Mouse (Mus musculus) ovary, postnatal 10 days (tissue): ENCODE data around the gene Hrh1.

Source experiments
- DNase-seq: peaks from one replicate; pipeline ENCODE4 v3.0.0; 2022; ENCODE audit warnings: low spot score

Hrh1 gene

DNA sequence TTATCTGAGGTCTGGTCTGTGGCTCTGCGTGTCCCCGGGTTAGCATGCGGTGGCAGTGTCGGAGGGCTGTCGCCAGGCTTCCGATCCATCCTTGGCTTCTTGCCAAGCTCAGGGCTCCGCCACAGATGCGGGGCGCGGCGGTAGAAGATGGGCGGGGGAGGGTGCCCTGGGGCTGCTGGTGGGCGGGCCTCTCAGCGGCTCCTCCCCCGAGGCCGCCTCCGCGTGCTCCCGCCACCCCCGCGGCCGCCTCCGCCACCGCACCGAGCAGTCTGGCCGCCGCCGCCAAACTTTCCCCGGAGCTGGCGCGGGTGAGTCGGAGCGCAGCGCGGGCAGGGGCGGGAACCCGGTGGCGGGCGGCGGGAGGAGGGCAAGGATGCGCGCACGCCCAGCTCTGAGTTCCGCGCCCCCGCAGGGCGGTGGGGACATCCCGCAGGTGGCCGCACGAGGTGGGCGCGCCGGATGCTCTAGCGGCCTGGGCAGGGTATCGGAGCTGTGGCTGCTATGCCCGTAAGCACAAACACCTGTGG, at the start of gene Hrh1:
TSS of gene Hrh1 (plus strand) at position 246 of the 527 bp plus-strand sequence.
- DNase-seq: no peak

DNA sequence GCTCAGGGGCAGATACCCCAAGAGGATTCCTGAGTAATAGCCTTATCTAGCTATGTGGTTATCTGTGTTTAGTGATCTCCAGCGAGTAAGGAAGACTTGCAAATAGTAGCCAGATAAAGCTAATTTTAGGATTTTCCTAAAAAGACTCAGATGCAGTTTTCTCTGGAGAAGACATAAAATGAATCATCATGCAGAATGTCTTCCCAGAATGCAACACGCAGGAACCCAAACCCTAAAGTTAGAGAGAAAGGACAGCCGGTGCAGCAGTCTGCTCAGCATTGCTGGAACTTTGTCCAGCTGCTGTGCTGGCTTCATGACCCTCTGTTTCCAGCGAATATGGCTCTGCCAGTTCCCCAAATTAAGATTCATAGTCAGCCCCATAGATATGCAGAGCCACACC, 43.1 kb upstream of the Hrh1 start:
- DNase-seq: no peak

DNA sequence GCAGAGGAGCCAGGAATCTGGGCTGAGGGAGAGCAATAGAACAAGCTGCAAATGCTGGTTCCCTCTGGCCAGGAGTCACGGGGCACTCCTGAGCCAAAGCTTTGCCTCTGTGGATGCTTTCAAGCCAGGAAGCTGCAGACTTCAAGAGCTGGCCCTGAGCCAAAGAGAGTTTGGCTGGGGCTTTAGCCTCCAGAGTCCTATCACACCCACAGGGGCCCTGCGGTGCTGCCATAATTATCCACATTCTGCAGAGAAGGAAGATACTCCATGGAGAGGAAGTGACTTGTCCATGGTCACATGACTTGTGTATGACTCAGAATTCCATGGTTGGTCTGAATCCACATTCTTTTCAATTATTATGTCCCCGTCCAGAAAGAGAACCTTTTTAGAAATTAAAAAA, 39.6 kb upstream of the Hrh1 start:
- DNase-seq: no peak

DNA sequence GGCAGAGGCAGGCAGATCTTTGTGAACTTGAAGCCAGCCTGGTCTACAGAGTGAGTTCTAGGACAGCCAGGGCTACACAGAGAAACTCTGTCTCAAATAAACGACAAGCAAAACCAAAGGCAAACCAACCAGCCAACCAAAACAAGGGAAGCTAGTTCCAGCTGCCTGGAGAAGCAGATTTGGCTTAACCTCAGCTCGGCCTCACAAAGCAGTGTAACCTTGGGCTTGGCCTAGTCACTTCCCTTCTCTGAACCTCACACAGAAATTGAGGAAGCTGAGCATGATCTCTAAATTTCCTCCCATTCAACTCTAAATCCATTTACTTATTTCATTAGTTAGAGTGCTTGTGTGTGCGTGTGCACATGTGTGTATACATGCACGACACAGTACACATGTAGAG, 35.4 kb upstream of the Hrh1 start:
- no peak for DNase-seq

DNA sequence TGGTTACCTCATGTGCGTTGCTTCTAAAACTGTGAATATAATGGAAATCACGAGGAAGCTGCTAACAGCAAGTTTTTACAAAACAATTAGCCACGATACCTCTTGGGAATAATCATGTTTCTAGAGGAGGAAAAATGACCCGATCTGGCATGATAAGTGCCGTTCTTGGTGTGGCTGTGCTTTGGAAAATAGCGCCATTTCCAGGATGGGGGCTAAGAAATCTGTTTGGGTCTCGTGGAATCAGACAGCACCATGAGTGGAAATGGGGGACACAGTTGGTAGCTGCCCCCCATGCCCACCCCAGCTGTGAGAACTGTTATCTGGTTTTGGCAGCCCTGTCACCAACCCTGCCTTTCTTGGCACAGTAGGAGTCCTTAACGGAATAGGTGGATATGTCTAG, 34.0 kb upstream of the Hrh1 start:
- DNase-seq: no peak

DNA sequence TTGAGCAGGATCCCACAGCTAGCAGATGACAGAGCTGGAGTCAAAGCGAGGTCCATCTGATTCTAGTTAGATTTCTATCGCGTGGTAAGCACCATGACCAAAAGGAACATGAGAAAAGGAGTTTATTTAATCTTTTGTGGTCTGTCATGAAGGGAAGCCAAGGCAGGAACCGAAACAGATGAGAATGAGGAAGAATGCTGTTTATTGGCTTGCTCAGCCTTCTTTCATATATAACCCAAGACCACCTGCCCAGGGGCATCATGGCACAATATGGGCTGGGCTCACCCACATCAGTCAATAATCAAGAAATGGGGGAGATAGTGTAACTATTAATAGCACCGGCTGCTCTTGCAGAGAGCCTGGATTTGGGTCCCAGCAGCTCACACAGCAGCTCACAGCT, 33.0 kb upstream of the Hrh1 start:
- no peak for DNase-seq

DNA sequence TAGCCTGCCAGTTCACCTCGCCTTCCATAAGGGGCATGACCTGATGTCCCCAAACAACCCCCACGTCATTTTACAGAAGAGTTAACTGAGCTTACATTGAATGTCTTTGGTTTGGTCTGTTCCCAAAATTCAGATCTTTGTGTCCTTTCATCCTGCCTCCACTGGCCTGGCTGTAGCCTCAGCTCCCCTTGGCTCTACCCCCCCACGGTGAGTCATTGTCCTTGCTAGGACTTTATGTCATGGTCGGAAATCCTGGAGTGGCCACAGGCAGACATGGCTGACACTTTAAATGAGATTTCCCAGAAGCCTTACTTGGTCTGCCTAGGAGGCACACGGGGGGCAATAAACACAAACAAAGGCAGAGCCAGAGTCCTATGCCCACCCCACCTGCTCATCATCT, 31.5 kb upstream of the Hrh1 start:
- DNase-seq: no peak

DNA sequence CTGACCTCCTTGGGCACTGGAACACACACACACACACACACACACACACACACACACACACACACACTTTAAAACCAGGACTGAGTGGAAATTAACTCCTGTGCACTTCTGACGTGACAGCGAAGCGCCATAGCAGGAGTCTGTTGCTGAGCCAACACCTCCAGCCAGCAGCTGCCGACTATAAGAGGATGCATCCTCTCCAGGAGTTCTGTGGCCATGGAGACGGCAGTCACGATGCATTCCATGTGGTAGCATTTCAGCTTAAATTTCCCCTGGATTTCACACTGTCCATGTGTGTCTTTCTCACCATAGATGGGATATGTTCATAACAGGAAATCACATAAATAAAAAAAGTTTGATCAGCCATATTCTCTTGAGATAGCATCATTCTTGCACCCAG, 30.1 kb upstream of the Hrh1 start:
- DNase-seq: no peak

DNA sequence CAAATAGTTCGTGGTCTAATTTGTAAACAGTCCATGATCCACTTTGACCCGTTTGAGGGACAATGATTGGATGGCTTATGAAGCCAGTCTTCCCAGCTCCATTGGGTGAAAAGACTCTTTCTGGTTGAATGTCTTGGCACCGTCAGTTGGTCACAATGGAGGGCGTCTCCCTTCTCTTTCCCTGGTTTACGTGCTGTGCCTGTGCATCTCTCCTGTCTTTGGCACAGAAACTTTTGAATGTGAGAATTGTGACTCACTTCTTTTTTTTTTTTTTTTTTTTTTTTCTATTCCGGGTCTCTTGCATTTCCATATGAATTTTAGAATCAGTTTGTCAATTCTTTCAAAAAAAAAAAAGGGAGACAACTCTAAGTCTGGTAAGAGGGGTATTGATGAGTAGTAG, 29.5 kb upstream of the Hrh1 start:
- DNase-seq: no peak

DNA sequence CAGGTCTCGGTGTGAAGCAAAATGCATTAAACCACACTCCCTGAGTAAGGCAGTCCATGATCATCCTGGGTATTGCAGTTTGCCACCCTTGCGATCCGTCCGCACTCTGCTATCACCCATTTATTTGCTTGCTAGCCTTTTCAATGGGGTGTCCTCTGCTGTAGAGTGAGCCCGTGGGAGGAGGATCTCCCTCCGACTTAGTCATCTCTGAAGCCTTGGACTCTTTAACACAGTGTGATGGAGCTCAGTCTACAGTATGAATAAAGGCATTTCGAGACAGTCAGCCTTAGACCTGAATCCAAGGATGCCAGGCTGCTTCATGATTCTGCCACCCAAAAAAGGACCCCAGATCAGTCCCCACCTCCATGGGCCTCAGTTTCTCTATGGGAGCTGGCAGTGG, 25.0 kb upstream of the Hrh1 start:
- no peak for DNase-seq

DNA sequence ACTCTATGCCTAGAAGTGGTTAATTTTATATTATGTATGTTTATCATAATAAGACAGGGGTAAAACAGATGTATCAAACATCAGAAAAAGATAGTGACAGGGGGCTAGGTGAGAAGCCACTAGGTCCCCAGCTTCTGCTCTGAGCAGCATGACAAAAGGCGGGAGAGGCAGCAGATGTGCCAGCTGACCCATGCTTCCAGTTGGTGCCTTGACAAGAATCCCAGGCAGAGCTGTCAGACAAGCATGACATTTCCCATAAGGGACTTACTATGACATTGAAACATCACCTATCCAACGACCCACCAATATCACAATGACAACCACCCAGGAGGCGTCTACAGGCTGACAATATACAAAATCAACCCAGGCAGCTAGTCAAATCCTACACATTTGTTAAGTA, 16.9 kb upstream of the Hrh1 start:
- DNase-seq: no peak

DNA sequence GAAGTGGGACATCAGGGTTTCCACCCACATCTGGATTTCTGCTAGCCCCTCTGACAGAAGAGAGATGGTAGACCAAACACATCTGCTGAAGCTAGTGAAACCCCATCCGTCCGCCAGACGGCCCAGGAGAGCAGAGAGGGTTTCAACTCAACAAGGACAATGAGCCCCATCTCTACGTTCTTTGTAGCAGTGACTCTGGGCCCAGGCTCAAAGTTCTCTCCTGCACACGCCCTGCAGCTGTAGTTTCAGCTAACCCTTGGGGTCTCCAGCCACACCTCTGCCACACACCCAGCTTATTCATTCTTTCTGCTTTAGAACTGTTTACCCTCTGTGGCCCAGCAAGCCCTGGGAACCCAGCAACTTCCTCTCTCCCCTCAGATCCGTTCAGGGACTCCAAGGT, 10.4 kb upstream of the Hrh1 start:
- no peak for DNase-seq

DNA sequence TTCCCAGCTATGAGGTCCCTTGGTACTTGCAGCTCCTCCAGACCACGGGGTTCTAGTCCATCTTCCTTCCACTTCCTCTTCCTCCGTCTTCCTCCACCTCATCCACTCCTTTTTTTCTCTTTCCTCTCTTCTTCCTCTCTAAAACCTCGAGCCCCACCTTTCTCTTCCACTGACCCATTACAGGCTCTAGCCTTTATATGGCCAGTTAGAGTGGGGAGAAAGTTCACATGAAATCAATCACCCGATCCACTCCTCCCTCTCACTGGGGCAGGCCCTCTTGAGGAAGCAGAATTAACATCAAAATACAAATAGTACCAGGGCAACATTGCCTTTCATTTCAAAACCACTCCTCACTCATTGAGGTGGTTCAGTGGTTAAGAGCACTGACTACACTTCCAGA, 9.9 kb upstream of the Hrh1 start:
- DNase-seq: no peak

DNA sequence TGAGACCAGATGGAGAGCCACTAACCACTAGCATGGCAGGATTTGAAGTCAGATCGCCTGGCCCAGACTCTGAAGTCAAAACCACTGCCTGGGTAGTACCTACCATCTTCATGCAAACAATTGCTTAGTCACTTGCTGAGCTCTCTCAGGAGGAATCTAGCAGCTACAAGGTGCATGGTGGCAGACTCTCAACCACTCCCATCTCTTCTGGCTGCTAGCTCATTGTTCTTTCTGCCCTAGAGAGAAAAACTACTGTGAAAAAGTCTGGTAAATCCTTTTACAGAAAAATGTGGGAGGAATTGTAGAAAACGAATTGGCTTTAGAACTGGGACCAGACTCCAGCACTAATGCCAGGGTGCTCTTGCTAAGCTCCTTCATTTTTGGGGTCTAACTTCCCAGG, 7.6 kb upstream of the Hrh1 start:
- no peak for DNase-seq

DNA sequence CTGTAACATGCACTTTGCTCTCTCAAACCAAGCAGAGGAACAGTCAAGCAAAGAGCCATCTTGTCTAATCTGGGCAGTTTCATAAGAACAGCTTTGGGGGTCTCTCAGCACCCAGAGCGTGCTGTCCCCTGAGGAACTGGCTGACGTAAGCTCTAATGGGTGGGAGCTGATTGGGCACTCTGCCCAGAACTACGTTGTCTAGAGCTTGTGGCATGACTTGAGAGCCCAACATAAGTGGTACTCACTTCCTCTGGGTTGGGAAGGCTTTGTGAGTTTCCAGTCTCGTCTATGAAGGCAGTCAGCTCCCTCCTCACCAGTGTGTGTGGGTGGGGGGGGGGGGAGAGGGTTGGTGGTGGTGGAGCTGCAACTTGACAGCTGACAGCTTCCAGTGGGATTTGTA, 2.8 kb upstream of the Hrh1 start:
- DNase-seq: no peak

DNA sequence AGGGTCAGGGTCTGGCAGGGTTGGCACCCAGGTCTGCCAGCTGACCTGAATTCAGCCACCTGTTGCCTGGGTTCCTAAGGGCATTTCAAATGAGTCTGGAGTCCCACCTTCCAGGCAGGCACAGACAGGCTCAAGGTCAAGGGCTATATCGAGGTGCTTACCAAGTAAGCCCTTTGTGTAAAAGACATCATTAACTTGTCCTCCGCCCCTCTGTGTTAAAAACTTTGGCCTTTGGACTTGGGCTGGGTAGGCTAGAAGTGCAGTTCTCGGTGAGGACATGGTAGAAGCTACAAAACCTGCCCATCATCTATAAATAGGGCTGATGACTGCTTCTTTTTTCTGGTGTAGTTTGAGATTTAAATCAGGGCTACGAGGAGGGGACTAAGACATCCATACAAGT, 1.1 kb upstream of the Hrh1 start:
- no peak for DNase-seq

DNA sequence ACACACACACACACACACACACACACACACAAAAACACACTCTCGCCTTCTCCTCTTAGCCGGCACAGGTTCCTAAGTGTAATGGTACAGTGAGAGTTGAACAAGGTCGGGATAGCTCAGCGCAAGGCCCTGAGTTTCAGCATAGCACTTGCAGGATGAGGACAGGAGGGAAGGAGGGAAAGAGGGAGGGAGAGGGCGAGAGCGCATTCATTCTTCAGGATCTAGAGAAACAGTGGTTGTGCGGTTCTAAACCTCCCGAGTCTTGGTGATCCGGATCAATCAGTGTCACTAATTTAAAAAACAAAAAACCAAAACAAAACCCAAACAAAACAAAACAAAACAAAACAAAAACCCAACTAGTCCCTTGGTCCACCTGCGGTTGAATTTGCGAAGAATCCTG, 456 bp upstream of the Hrh1 start:
- no peak for DNase-seq

DNA sequence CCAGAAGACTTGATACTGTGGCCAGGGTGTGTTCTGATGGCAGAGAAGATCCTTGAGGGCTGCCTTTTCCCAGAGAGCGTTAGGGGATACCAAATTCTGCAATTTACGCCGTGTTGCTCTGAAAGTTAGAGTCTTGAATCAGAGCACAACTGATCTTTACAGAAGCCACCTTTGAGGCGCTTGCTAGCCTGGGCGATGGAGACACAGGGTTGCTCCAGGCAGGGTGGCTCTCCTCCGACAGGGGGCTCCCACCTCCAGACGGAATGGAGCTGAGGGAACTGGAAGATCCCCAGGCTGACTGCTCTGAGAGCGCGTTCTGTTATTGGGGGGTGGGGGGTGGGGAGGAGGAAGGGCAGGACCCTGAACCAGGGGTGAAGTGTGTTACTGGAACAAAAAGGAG, 890 bp downstream of the Hrh1 start:
- DNase-seq: no peak

DNA sequence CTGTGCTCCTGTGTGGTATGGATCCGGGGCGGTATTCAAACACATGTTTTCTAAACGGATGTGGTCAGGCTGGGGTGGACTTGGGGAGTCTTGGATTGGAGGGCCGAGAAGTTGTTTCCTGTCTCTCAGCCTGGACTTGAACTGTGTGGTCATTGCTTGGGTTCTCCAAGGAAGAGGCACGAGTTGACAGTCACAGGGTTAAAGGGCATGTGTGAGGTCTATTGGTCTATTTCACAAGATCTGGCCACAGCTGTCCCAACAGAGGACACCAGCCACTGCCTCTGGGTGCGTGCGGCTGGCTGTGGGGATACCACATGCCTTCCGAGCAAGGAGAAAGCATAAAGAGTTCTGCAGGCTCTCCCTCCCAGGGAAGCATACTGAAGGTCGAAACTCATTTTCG, 2.7 kb downstream of the Hrh1 start:
- DNase-seq: no peak

DNA sequence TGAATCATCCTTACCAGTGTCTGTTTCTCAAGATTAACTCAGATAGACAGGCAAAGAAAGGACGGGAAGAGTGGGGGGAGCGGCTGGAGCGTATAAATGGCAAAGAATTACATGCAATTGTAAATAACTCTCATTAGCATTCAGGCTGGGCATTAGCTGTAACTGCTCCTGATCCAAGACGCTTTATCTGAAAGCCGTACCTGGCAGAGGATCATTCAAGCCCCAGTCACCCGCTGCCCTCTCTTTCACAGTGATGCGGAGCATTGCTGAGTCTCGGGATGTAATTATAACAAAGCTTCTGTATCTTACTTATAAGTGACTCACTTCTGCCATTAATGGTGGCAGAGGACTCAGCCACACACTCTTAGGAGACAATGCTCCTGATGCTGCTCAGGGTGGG, 3.1 kb downstream of the Hrh1 start:
- no peak for DNase-seq

DNA sequence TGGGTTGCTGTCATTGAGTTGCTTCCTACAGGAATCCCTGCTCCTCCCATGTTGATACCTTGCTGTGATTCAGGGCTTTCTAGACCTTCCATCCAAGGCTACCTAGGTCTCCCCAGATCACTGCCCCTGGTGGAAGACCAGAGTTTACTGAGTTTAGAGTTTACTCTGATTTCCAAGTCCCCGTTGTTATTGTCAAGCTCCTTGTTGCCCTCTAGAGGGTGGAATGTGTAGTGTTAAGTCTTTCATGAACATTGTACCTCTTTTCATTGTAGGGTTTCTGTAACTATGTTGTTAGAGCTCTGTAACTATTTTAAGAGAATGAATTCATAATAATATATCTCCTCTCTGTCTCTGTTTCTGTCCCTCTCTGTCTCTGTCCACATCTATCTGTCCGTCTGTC, 4.4 kb downstream of the Hrh1 start:
- DNase-seq: no peak

DNA sequence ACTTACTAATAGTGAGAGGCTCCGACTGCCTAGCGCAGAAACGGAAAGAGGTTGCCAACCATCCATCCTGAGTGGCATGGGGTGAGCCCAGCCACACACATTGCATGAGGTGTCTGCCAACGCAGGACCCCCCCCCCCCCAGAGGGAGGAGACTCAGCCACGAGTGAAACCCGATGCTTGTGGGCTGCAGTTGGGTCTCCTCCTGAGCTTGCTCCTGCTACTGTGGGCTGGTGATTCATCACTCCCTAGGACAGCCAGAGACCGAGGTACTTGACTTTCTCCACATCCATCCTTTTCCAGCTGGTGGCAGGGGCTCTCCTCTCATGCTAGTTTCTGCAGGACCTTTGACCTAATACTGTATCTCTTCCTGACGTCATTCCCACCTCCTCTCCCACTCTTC, 5.9 kb downstream of the Hrh1 start:
- no peak for DNase-seq

DNA sequence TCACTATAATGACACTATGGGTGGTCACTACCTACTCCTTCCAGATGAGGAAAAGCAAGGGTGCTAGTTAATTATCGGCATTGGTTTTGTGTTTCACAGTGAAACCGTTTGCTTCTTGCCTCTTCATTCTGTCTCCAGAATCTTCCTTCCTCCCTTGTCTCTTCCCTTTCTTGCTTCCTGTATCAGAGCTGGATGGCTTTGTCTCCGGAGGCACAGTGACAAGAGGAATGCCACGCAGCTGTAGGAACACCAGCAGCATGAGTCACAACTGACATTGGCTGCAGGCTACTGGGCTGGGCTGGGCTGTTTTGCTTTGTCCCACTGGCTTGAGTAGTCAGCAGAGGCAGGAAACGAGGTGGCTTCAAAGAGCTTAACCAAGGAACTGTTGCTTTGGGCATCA, 6.4 kb downstream of the Hrh1 start:
- DNase-seq: no peak

DNA sequence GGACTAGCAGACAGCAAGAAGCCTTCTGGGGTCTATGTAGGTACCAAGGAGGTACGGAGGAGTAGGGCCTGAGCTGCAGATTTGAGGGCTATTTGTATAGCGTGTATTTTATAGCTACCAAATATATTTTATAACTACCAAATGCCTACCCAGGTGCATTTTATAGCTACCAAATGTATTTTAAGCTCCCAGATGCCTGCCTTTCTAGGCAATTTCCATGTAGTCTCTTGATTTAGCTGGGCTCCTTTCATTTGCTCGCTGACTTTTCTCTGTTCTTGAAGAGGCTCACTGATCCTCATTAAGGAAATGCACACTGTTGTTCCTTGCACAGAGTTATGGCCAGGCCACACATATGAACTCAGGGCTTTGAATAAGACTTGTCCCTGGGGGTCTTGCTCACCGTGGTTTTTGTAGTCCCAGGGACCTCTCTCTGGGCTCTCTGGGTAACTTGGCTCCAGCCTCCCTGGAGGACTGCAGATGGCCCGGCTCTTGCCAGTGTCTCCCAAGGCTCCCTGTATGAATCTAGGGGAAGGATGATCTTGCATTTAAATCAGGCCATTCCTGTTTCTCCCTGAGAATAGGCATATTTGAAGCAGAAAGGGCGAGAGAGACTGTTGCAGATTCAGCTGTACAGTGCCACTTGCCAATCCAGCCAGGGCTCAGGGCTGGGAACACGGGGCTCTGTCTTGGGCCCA, 7.2 kb downstream of the Hrh1 start:
- DNase-seq: no peak

DNA sequence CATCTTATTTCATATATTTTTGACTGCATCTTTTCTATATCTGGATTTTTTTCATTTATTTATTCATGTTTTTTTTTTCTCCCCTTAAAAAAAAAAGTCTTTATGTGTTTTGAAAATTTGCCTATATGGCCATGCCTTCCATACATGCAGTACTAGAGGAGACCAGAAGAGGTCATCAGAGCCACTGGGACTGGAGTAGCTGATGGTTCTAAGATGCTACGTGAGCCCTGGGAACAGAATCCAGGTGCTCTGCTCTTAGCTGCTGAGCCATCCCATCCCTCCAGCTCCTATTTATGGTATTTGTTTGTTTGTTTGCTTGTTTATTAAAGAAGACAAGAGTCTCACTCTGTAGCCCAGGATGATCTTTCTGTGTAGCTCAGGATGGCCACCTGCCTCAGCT, 8.9 kb downstream of the Hrh1 start:
- no peak for DNase-seq
